Mouse (Mus musculus): Measurements from ENCODE around the gene Gpr35. TPM values are rescaled to one million over a fixed set of nuclear protein-coding genes. Genes with fewer than 3 reads are reported as not detected.
"Not testable (repeated sequence)": the region's sequence is repeated elsewhere in the genome, so short reads cannot be mapped to it uniquely, and the experiment has no call there.

Gene Gpr35
- polyA plus RNA-seq, 1 experiment from 2014 or later: 0.30 TPM

DNA sequence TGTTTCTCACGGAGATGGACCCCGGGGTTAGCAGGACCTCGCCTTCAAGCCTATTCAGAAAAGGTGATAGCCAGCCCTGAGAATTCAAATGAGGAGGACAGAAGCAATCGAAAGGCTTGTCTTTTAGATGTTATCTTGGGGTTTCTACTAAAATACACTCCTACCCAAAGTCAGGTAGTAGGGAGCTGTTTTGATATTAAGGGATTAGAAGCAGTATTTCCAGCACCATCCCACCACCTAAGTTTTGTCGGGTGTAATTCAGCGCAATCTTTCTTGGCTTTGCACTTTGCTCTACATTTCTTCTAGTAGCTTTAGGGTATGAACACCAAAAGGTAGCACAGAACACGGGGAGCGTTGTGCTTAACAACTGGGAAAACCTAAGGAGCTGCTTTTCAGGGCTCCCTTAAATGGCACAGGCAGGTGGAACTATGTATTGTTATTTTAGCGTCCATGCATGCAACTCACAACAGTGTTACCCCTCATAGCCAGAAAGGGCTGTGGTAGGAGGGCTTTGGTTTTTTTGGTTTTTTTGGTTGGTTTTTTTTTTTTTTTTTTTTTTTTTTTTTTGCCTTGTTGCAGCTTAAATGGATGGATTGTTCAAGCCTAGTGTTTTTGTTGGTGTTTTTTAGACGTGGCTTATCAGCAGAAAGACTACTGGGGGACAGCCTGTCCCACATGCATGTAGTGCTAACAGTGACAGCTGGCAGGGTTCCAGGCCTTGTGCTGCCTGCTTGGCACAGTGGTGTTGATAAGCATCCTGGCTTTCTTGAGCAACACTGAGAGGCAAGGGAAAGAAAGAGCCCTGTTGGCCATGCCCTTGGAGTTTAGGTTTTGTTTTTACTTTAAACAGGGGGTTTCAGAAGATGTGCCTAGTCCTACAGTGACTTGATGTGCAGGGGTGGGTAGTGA lies 15.4 kb upstream of the Gpr35 start:
- H3K9ac ChIP-seq: peak overlapping the region; percentile 88
- H3K27me3 ChIP-seq (replicated peaks): no peaks in the 10 kb centered on the region; the same call in 1 of the 2 replicates
- H3K4me2 ChIP-seq: peak overlapping the region; percentile 79
- H3K4me1 ChIP-seq: peaks cover 36% of the 10 kb centered on the region
- WGBS: 15% methylated on average over 10 of the region's 10 CpGs
- peak overlapping the region; percentile 99 for H3K27ac ChIP-seq
- no peak for ATAC-seq (replicated peaks)
- H3K4me3 ChIP-seq: peak overlapping the region; percentile 86
- H3K9me3 ChIP-seq: no peaks in the 10 kb centered on the region
- H3K36me3 ChIP-seq (replicated peaks): peaks cover 25% of the 10 kb centered on the region; the same call in 1 of the 2 replicates

DNA sequence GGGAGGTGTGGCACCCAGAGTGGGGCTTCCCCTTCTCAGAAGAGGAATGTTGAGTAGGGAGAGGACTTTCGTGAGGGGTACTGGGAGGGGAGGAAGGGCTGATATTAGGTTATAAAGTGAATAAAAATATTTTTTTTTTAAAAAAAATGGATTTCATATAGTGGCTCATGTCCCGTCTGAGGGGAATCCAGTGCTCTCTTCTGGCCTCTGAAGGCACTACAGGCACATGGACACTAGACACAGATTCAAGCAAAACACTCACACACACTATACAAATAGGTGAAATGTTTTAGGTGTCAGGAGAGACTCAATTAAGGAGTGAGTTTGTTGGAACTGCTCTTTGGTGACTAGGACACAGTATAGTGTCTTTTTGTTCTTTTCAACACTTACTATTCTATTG lies 14.7 kb upstream of the Gpr35 start:
- peaks cover 36% of the 10 kb centered on the region for H3K4me1 ChIP-seq
- H3K27me3 ChIP-seq (replicated peaks): no peaks in the 10 kb centered on the region
- 43% methylated on average over 2 of the region's 2 CpGs for WGBS
- no peaks in the 10 kb centered on the region for H3K9me3 ChIP-seq
- no peak overlapping the region for H3K27ac ChIP-seq
- peak overlapping the region; percentile 88 for H3K9ac ChIP-seq
- peaks cover 30% of the 10 kb centered on the region; the same call in 1 of the 2 replicates for H3K36me3 ChIP-seq (replicated peaks)
- no peak for ATAC-seq (replicated peaks)
- H3K4me2 ChIP-seq: peak overlapping the region; percentile 79
- peak overlapping the region; percentile 86 for H3K4me3 ChIP-seq

DNA sequence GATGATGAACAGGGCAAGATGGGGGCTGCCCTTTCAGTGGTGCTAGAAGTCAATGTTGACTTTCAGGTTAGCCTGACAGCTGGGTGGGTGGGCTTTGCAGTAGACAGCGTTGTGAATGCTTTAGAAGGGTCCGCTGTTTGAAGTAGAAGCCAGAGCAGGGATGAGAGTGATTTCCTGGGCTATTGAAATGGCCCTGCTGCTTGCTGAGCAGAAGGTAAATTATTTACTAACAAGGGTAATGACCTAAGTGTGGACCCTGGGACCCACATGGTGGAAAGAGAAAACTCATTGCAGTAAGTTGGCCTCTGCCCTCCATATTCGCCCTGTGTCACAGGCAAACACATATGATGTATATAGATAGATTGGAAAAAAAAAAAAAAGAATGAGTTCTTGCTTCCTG lies 14.2 kb upstream of the Gpr35 start:
- WGBS: 75% methylated on average over 3 of the region's 3 CpGs
- H3K4me3 ChIP-seq: peak overlapping the region; percentile 86

DNA sequence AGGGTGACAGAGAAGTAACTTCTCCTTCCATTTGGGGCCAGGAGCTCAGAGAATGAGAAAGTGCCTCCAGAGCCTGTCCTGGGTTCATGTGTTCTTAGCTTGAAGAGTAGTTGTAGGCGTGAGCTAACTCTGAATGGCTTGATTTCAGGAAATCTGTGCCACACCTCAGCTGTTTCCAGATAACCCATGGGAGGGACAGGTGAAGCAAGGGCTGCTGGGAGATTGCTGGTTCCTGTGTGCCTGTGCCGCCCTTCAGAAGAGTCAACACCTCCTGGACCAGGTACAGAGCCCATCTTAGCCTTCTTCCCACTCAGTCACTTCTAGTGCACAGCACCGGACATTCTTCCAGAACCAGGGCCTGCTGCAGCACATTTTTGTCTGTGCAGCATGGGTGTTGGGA lies 12.9 kb upstream of the Gpr35 start:
- Histone ChIP-seq H3K9me3 (no peaks in the 10 kb centered on the region), H3K4me3 (no peak overlapping the region), H3K4me1 (peaks cover 36% of the 10 kb centered on the region), H3K4me2 (no peak overlapping the region), H3K9ac (no peak overlapping the region), H3K27ac (no peak overlapping the region), H3K36me3 (replicated peaks) (peaks cover 39% of the 10 kb centered on the region; the same call in 1 of the 2 replicates), H3K27me3 (replicated peaks) (no peaks in the 10 kb centered on the region)
- 89% methylated on average over 3 of the region's 3 CpGs for WGBS
- ATAC-seq (replicated peaks): no peak

More for the DNA sequence above, 14.2 kb upstream of the Gpr35 start:
- Histone ChIP-seq H3K4me1 (peaks cover 36% of the 10 kb centered on the region), H3K9me3 (no peaks in the 10 kb centered on the region), H3K36me3 (replicated peaks) (peaks cover 30% of the 10 kb centered on the region; the same call in 1 of the 2 replicates), H3K27ac (no peak overlapping the region), H3K27me3 (replicated peaks) (no peaks in the 10 kb centered on the region), H3K9ac (0 out of 2 replicates have a peak overlapping the region, but pooled peaks have one; percentile 16), H3K4me2 (peak overlapping the region; percentile 79)
- ATAC-seq (replicated peaks): no peak

DNA sequence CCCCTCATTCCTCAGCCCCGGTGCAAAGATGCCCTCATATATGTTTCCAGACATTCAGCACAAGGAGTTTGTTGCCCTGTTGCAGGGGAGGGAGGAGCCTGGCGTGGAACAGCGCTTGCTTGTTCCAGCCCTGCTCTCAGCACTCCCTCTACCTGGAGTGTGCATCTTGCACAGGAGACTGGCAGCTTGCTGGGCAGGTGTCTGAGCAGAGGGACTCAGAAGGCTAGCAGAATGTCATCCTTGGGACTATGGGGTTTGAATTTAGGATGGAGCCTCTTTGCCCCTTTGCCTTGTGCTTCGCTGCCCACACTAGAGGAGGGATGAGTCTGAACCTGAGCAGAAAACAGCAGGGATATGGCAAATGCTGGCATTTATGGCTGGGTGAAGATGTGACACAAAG lies 10.9 kb upstream of the Gpr35 start:
- ATAC-seq (replicated peaks): no peak
- Histone ChIP-seq H3K27me3 (replicated peaks) (no peaks in the 10 kb centered on the region), H3K4me2 (no peak overlapping the region), H3K27ac (no peak overlapping the region), H3K9ac (no peak overlapping the region), H3K36me3 (replicated peaks) (peaks cover 55% of the 10 kb centered on the region), H3K4me1 (peaks cover 27% of the 10 kb centered on the region), H3K4me3 (no peak overlapping the region), H3K9me3 (no peaks in the 10 kb centered on the region)
- 98% methylated on average over 4 of the region's 4 CpGs for WGBS

DNA sequence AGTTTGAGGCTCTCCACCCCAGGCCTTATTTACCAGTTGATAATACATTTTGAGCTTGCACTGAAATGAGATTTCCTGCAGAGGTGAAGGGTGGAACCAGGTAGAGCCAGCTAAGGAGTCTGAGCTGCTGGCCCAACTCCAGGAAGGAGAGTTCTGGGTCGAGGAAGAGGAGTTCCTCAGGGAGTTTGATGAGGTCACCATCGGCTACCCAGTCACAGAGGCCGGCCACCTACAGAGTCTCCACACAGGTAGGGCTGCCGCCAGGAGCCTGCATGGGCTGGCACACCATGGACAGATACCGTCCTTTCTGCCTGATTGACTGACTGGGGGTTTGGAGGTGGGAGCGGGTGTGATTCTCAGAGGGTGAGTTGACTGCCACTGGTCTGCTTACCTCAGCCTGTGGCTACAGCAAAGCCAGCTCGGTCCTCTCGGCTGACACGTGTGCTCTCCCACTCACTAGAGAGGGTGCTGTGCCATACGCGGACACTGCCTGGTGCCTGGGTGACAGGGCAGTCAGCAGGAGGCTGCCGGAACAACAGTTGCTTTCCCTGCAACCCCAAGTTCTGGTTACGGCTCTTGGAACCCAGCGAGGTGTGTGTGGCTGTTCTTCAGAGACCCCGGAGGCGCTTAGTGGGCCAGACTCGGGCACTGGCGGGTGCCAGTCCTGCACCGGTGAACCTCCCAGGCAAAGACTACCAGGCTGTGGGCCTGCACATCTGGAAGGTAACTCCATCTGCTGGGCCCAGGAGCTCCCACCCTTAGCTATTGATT lies 7.3 kb upstream of the Gpr35 start:
- 91% methylated on average over 19 of the region's 19 CpGs for WGBS
- no peak overlapping the region for H3K4me2 ChIP-seq
- no peak for ATAC-seq (replicated peaks)
- H3K27me3 ChIP-seq (replicated peaks): no peaks in the 10 kb centered on the region
- H3K27ac ChIP-seq: no peak overlapping the region
- no peaks in the 10 kb centered on the region for H3K9me3 ChIP-seq
- no peak overlapping the region for H3K9ac ChIP-seq
- H3K4me3 ChIP-seq: no peak overlapping the region
- H3K4me1 ChIP-seq: no peaks in the 10 kb centered on the region
- H3K36me3 ChIP-seq (replicated peaks): peaks cover 81% of the 10 kb centered on the region

DNA sequence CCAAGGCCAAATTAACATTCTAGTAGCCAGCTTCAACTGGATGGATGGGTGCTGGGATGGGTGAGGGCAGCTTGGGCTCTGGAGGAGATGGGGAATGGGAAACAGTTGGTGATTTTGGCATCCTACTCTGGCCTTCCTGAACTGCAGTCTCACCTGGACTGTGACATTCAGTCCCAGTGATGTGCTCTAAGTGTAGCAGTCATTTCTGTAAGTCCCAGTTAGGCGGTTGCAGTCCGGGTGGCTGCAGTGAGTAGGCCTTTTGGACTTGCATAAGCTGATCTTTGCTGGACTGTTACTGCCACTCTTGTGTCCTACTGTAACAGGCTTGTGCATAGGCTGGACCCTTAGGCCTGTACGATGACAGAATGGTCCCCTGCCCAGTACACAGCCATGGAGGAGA lies 2.7 kb upstream of the Gpr35 start:
- 93% methylated on average over 3 of the region's 3 CpGs for WGBS
- H3K9ac ChIP-seq: no peak overlapping the region
- no peaks in the 10 kb centered on the region for H3K9me3 ChIP-seq
- H3K4me2 ChIP-seq: no peak overlapping the region
- ATAC-seq (replicated peaks): no peak
- H3K27me3 ChIP-seq (replicated peaks): no peaks in the 10 kb centered on the region
- peaks cover 57% of the 10 kb centered on the region for H3K36me3 ChIP-seq (replicated peaks)
- no peak overlapping the region for H3K27ac ChIP-seq
- no peak overlapping the region for H3K4me3 ChIP-seq
- no peaks in the 10 kb centered on the region for H3K4me1 ChIP-seq

DNA sequence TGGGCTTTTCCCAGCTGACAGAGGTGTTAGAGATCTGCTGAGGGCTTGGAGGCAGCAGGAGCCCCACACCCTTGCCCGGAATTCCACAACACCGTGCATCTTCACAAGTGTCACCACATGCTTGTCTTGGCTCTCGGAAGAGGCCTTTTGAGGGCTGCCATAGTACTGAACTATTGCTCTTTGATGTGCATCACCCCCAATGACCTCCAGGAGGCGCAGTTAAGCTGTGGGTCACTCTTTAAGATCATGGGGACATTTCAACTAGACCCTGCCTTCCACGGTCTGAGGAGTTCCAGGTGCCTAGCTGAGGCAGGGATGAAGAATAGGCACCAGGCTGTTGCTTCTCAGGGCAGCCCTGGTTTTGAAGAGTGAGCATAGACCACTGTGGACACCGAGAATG lies 1.2 kb upstream of the Gpr35 start:
- H3K4me3 ChIP-seq: no peak overlapping the region
- H3K9me3 ChIP-seq: no peaks in the 10 kb centered on the region
- peaks cover 43% of the 10 kb centered on the region for H3K36me3 ChIP-seq (replicated peaks)
- H3K4me1 ChIP-seq: no peaks in the 10 kb centered on the region
- no peak for ATAC-seq (replicated peaks)
- no peaks in the 10 kb centered on the region for H3K27me3 ChIP-seq (replicated peaks)
- H3K4me2 ChIP-seq: no peak overlapping the region
- H3K27ac ChIP-seq: no peak overlapping the region
- WGBS: 59% methylated on average over 6 of the region's 6 CpGs
- H3K9ac ChIP-seq: no peak overlapping the region

DNA sequence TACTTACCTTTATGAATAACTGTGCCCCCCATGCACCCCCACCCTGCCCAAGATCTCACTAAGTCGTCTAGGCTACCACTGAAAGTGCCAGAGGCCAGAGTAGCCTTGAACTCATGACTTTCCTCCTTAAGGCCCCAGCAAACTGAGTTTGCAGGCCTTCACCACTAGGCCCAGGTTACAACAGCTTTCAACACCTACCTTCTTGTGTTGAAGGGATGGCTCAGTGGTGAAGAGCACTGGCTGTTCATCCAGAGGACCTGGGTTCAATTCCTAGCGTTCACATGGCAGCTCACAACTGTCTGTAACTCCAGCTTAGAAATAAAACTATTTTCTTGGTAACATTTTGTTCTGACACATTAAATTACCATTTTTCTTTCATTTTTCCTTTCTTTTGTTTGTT lies 3.0 kb downstream of the Gpr35 start:
- Histone ChIP-seq H3K27me3 (replicated peaks) (no peaks in the 10 kb centered on the region), H3K4me1 (no peaks in the 10 kb centered on the region), H3K27ac (no peak overlapping the region), H3K4me2 (no peak overlapping the region), H3K9ac (no peak overlapping the region), H3K4me3 (no peak overlapping the region), H3K9me3 (no peaks in the 10 kb centered on the region), H3K36me3 (replicated peaks) (peaks cover 5% of the 10 kb centered on the region)
- 67% methylated on average over 2 of the region's 2 CpGs for WGBS
- ATAC-seq (replicated peaks): no peak

DNA sequence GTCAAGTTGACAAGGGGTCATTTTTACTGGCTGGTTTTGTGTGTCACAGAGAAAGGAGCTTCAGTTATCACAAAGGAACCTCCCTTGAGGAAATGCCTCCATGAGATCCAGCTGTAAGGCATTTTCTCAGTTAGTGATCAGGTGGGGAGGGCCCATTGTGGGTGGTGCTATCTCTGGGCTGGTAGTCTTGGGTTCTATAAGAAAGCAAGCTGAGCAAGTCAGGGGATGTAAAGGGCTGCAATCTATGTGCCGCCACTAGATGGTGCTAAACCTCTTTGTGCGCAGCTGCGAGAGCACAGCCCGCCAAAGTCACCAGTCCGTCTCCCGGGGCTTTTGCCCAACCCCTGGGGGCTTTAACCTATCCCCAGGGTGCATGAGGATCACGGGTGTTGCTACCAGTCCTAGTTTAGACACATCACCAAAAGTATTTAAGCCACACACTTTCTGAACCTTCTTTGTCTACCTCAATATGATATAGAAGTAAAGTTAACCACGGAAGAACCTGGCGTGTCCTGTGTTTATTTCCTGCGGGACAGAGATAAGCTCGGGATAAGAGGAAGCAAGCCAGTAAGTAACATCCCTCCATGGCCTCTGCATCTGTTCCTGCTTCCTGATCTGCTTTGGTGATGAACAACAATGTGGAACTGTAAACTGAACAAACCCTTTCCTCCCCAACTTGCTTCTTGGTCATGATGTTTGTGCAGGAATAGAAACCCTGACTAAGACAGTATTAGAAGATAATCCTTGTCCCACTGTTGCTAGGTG lies 6.1 kb downstream of the Gpr35 start:
- H3K27me3 ChIP-seq (replicated peaks); H3K4me3 ChIP-seq; H3K9me3 ChIP-seq; H3K27ac ChIP-seq; H3K9ac ChIP-seq; H3K36me3 ChIP-seq (replicated peaks); H3K4me1 ChIP-seq: not testable (repeated sequence)
- peak overlapping the region; percentile 37 for H3K4me2 ChIP-seq
- WGBS: 8% methylated on average over 11 of the region's 11 CpGs
- ATAC-seq (replicated peaks): peak; percentile 42; the same call in 1 of the 2 replicates

DNA sequence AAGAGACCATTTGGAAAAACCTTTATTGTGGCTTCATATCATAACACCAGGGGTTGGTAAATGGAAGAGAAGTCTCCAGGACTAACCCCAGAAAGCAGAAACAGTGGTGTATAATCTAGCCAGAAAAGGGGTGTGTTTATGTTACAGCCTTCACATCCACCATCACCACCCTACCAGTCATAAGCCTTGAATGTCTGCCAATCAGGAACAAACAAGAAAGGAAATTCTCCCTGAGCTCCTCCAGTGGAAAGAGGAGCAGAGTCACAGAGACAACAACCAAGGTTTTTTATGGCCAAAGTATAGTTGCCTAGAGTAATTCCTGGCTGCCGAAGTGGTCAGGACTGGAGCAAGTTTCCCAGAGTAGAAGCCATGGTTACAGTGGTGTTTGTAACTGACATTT lies 8.3 kb downstream of the Gpr35 start:
- H3K4me1 ChIP-seq: no peaks in the 10 kb centered on the region
- H3K27ac ChIP-seq: no peak overlapping the region
- no peaks in the 10 kb centered on the region for H3K9me3 ChIP-seq
- no peaks in the 10 kb centered on the region for H3K36me3 ChIP-seq (replicated peaks)
- WGBS: 95% methylated on average over 1 of the region's 1 CpGs
- ATAC-seq (replicated peaks): no peak
- no peak overlapping the region for H3K4me3 ChIP-seq
- H3K27me3 ChIP-seq (replicated peaks): no peaks in the 10 kb centered on the region
- H3K9ac ChIP-seq: no peak overlapping the region
- no peak overlapping the region for H3K4me2 ChIP-seq

DNA sequence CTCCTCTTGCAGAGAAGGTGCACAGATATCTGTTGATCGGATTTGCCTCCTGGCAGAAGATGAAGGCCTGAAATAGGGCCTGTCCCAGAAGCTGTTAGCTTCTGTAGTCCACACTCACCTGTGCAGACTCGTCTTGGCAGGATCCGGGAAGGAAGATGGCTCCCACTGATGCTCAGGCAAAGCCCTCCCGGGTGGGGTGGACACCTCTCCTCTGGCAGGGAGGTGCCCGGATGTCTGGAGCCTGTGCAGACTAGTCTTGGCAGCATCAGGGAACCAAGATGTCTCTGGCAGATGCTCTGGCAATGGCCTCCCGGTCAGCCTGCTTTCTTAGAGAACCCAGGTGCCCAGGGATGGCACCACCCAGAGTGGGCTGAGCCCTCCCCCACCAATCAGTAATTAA lies 20.1 kb downstream of the Gpr35 start:
- not testable (repeated sequence) for H3K36me3 ChIP-seq (replicated peaks); H3K4me3 ChIP-seq; H3K4me2 ChIP-seq; H3K27me3 ChIP-seq (replicated peaks); H3K9me3 ChIP-seq; ATAC-seq (replicated peaks); H3K4me1 ChIP-seq; H3K9ac ChIP-seq; H3K27ac ChIP-seq
- 85% methylated on average over 6 of the region's 6 CpGs for WGBS

All from midbrain, embryonic 15.5 days (tissue).